Mouse (Mus musculus) stomach, embryonic 14.5 days (tissue): Measurements from ENCODE around the gene Fbxl16. TPM values are rescaled to one million over a fixed set of nuclear protein-coding genes. Genes with fewer than 3 reads are reported as not detected.

Experiments
- ATAC-seq: fragments of 200-750 bp; cut with Nextera tagmentation; 2 replicates; pipeline ENCODE4 v1.8.0; 2017; ENCODE audit warnings: low read depth, moderate TSS enrichment; ENCODE audit not compliant: insufficient number of reproducible peaks, insufficient read depth, low FRiP score
- H3K27ac ChIP-seq: fragments of 300-500 bp; sonication (generic); 2 replicates; pipeline ENCODE4 v1.5.1; 2014; ENCODE audit warnings: mild to moderate bottlenecking, low read length, moderate library complexity, mixed read lengths
- H3K27me3 ChIP-seq: fragments of 300-500 bp; sonication (generic); 2 replicates; pipeline ENCODE4 v1.6.1; 2014; ENCODE audit warnings: low read length, control low read depth, mixed read lengths; ENCODE audit not compliant: control insufficient read depth, insufficient read depth
- H3K36me3 ChIP-seq: fragments of 300-500 bp; sonication (generic); 2 replicates; pipeline ENCODE4 v1.6.1; 2014; ENCODE audit warnings: mild to moderate bottlenecking, control low read depth, low read length, moderate library complexity, mixed read lengths; ENCODE audit not compliant: control insufficient read depth, insufficient read depth
- H3K4me1 ChIP-seq: fragments of 300-500 bp; sonication (generic); 2 replicates; pipeline ENCODE4 v1.6.1; 2014; ENCODE audit warnings: low read length, control low read depth, mixed read lengths; ENCODE audit not compliant: control insufficient read depth, insufficient read depth
- H3K4me2 ChIP-seq: fragments of 300-500 bp; sonication (generic); replicated peaks from 2 replicates; pipeline ENCODE4 v1.6.1; 2014; ENCODE audit warnings: low read depth, low read length, control low read depth
- H3K4me3 ChIP-seq: fragments of 300-500 bp; sonication (generic); 2 replicates; pipeline ENCODE4 v1.5.1; 2014; ENCODE audit warnings: low read depth, low read length, control low read depth
- H3K9ac ChIP-seq: fragments of 300-500 bp; sonication (generic); replicated peaks from 2 replicates; pipeline ENCODE4 v1.6.1; 2014; ENCODE audit warnings: low read depth, mild to moderate bottlenecking, control low read depth, low read length, moderate library complexity, mixed read lengths
- H3K9me3 ChIP-seq: fragments of 300-500 bp; sonication (generic); 2 replicates; pipeline ENCODE4 v1.6.1; 2016; ENCODE audit warnings: low read depth, low read length, control low read depth; ENCODE audit not compliant: control insufficient read depth
- WGBS: fragments of 180-500 bp; shearing (Covaris S2); extraction: QIAGEN DNeasy Blood & Tissue Kit; methylation state at CpG from one replicate; pipeline ENCODE4 v1.1.7; 2014; 5-methylcytosine and 5-hydroxymethylcytosine counted together
- polyA plus RNA-seq: library from polyadenylated mRNA; unstranded; fragments of >200 nt; fragmentation: Nextera tagmentation; extraction: Ambion mirVana; gene quantifications from 2 replicates; pipeline ENCODE4 v1.2.1, GENCODE M21; 2014

Gene Fbxl16
- polyA plus RNA-seq, 1 experiment from 2014 or later: 4.5 TPM

GRCm38 (mm10) chr17:25833291-25833663 lies 24.4 kb downstream of the Fbxl16 start, which contains the start of gene Stub1:
Gene Stub1 (minus strand): TSS chr17:25833404.
- Histone ChIP-seq H3K9ac (peak within 1 kb of the TSS; percentile 74), H3K27ac (peak within 1 kb of the TSS; percentile 94), H3K4me3 (peak within 1 kb of the TSS; percentile 81), H3K36me3 (peaks cover 31% of the 10 kb centered on the region), H3K9me3 (no peaks in the 10 kb centered on the region), H3K27me3 (no peaks in the 10 kb centered on the region), H3K4me2 (peak within 1 kb of the TSS; percentile 99), H3K4me1 (peaks cover 58% of the 10 kb centered on the region)
- WGBS: under 1% methylated on average over 24 of the region's 24 CpGs
- peak; percentile 66 for ATAC-seq

DNA sequence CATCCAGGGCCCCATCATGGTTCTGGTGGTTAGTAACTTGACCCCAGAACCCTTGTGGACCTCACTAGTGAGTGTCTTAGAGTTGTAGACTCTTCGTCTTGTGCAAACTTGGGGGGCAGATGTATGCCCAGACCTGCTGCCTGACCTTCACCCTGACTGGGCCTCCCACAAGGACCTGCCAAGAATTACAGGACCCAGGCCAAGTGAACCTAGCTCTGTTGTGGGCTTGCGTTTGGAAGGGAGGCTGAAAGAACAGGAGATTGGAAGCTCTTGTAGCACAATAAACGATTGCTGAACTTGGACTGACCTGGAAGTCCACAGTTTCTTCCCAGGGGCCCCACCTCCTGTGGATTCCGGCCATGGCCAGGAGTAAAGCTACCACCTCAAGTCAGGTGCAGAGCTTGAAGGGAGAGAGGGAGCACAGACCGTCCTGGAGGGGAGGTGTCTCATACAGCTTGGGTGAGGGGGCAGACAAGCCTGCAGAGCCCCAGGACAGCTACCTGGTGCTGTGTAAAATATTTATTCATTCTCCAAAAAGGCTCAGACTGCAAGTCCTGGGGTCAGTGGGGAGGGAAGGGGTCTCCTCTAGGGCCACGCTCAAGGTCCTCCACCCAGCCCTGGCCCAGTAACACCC lies 25.2 kb downstream of the Fbxl16 start:
- 20% methylated on average over 6 of the region's 6 CpGs for WGBS
- ATAC-seq: no peak
- Histone ChIP-seq H3K4me2 (peak overlapping the region; percentile 99), H3K27me3 (no peaks in the 10 kb centered on the region), H3K27ac (peak overlapping the region; percentile 94; the same call in 1 of the 2 replicates), H3K4me3 (peak overlapping the region; percentile 81), H3K4me1 (peaks cover 55% of the 10 kb centered on the region), H3K9ac (peak overlapping the region; percentile 74; the same call in 1 of the 2 replicates), H3K9me3 (no peaks in the 10 kb centered on the region), H3K36me3 (peaks cover 36% of the 10 kb centered on the region)

DNA sequence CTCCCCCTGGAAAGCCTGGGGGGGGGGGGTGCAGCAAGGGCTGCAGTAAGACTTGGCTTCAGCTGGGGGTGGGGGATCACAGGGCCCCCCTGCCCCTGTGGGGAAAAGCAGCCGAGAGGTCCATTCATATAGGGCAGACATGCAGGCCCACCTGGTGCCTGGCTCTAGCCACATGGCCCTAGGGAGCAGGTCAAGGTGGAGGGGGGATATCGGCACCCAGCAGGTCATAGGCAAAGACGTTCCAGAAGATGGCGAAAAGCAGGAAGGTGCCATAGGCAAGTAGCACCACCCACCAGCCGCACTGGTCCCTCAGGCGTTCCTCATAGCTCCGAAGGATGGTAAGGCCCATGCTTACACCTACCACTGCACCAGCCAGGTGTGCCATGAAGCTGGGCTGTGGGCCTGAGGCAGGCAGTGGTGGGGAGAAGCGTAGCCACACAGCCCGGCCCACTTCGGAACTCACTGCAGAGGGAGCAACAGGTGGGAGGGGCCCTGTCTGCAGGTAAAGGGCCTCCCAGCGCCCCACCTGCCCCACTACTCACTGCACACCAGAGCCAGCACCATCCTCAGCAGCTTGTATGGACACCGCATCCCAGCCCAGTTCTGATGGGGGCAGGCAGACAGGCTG lies 25.8 kb downstream of the Fbxl16 start:
- H3K27ac ChIP-seq: no peak overlapping the region
- peaks cover 40% of the 10 kb centered on the region for H3K36me3 ChIP-seq
- peak overlapping the region; percentile 81 for H3K4me3 ChIP-seq
- WGBS: 77% methylated on average over 12 of the region's 12 CpGs
- H3K9ac ChIP-seq: peak overlapping the region; percentile 74; the same call in 1 of the 2 replicates
- no peak for ATAC-seq
- H3K9me3 ChIP-seq: no peaks in the 10 kb centered on the region
- H3K4me2 ChIP-seq: peak overlapping the region; percentile 99
- H3K4me1 ChIP-seq: peaks cover 52% of the 10 kb centered on the region
- H3K27me3 ChIP-seq: no peaks in the 10 kb centered on the region

- Histone ChIP-seq H3K36me3 (peaks cover 42% of the 10 kb centered on the region), H3K4me2 (peak overlapping the region; percentile 99; the same call in 1 of the 2 replicates), H3K27ac (no peak overlapping the region), H3K9me3 (no peaks in the 10 kb centered on the region), H3K4me1 (peaks cover 48% of the 10 kb centered on the region), H3K4me3 (no peak overlapping the region), H3K9ac (no peak overlapping the region), H3K27me3 (no peaks in the 10 kb centered on the region)
- WGBS: 90% methylated on average over 7 of the region's 7 CpGs
- no peak for ATAC-seq
Observed at GRCm38 (mm10) chr17:25835301-25835700, 26.4 kb downstream of the Fbxl16 start.

- peaks cover 43% of the 10 kb centered on the region for H3K36me3 ChIP-seq
- no peak overlapping the region for H3K9ac ChIP-seq
- peaks cover 46% of the 10 kb centered on the region for H3K4me1 ChIP-seq
Observed at GRCm38 (mm10) chr17:25835816-25836215, 26.9 kb downstream of the Fbxl16 start.

DNA sequence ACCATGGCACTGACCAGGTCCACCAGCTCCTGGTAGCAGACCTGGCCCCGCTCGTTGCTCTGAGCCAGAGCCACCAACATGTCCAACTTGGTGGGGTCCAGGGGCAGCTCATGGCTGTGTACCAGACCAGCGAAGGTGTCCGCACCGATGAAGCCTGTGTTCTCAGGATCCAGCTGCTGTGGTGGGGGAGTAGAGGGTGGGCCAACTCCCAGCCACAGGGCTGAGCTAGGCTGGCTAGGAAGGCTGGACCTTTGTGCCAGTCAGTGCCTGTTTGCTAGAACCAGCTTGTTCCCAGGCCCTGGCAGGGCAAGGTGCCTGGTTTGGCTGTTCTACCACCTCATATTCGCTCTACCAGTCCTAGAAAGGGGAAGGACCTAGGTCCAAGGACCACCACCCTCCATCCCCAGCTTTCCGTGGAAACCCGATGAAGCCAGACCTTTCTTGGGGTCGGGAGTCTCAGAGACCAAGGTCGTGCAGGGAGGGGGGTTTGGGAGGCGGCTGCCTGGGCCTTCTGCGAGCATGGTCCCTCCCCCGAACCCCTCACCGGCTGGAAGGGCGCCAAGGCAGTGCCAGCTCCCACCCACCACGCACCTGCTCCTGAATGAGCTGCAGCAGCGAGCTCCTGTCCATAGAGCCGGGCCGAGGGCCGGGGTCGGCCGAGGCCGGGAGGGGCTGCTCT lies 27.7 kb downstream of the Fbxl16 start:
- peaks cover 43% of the 10 kb centered on the region for H3K36me3 ChIP-seq
- no peak overlapping the region; the same call in 1 of the 2 replicates for H3K9ac ChIP-seq
- no peaks in the 10 kb centered on the region for H3K9me3 ChIP-seq
- H3K4me2 ChIP-seq: peak overlapping the region; percentile 52
- WGBS: 22% methylated on average over 20 of the region's 23 CpGs
- H3K4me1 ChIP-seq: peaks cover 40% of the 10 kb centered on the region
- no peaks in the 10 kb centered on the region for H3K27me3 ChIP-seq
- H3K27ac ChIP-seq: 0 out of 2 replicates have a peak overlapping the region, but pooled peaks have one; percentile 35
- ATAC-seq: no peak
- H3K4me3 ChIP-seq: peak overlapping the region; percentile 20

More at GRCm38 (mm10) chr17:25835816-25836215, 26.9 kb downstream of the Fbxl16 start:
- 93% methylated on average over 16 of the region's 16 CpGs for WGBS
- no peaks in the 10 kb centered on the region for H3K27me3 ChIP-seq
- no peak overlapping the region for H3K27ac ChIP-seq
- H3K4me2 ChIP-seq: peak overlapping the region; percentile 52; the same call in 1 of the 2 replicates
- H3K4me3 ChIP-seq: no peak overlapping the region
- ATAC-seq: no peak
- H3K9me3 ChIP-seq: no peaks in the 10 kb centered on the region

- 5% methylated on average over 29 of the region's 29 CpGs for WGBS
- Histone ChIP-seq H3K36me3 (peaks cover 48% of the 10 kb centered on the region), H3K9me3 (no peaks in the 10 kb centered on the region), H3K4me1 (peaks cover 37% of the 10 kb centered on the region), H3K4me2 (peak within 1 kb of the TSS; percentile 52), H3K4me3 (peak within 1 kb of the TSS; percentile 20), H3K9ac (no peak within 1 kb of the TSS; the same call in 1 of the 2 replicates), H3K27ac (peak within 1 kb of the TSS; percentile 48; the same call in 1 of the 2 replicates), H3K27me3 (no peaks in the 10 kb centered on the region)
- ATAC-seq: no peak
Observed at GRCm38 (mm10) chr17:25837076-25837410, 28.2 kb downstream of the Fbxl16 start, which contains the start of gene Rhbdl1. Gene Rhbdl1 (minus strand): TSS chr17:25837295.

- 45% methylated on average over 3 of the region's 3 CpGs for WGBS
- Histone ChIP-seq H3K36me3 (peaks cover 51% of the 10 kb centered on the region), H3K4me2 (peak overlapping the region; percentile 52), H3K4me3 (no peak overlapping the region), H3K4me1 (peaks cover 37% of the 10 kb centered on the region), H3K9ac (no peak overlapping the region), H3K27ac (peak overlapping the region; percentile 48; the same call in 1 of the 2 replicates), H3K9me3 (no peaks in the 10 kb centered on the region), H3K27me3 (no peaks in the 10 kb centered on the region)
- ATAC-seq: no peak
Observed at GRCm38 (mm10) chr17:25837533-25837932, 28.6 kb downstream of the Fbxl16 start.
